Mouse (Mus musculus): ENCODE measurements around the gene Gm20388.

DNA sequence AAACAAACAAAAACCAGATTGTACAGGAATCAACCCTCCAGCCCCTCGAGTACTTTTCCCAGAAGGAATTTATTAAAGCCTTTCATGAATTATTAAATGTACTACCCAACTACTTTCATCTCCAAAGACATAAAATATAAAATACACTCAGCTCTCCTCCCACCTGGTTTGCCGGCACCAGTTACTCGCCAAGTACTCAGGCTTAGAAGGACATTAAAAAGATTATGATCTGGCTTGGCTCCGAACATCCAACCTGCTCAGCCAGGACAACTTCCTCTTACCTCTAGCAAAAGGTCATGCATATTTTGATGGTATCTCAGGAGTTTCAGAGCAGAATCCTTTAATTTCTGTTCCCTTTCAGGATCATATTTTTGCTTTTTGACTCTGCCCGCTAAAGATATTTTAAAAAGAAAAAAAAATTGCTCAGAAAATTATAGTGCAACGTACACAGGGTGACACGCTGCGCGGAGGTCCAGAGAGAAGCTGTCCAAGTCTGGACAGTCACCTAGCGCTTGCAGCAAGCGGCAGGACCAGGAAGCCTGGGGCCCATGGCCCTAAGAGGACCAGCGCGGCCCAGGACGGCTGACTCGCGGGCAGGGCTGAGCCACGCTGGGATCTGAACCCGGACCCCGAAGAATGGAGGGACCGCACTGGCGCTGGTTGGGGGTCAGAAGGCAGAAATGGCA, 3407.3 kb downstream of the Gm20388 start:
- TF ChIP-seq GATA1 (IDR thresholded peaks at IDR 0.05; ENCODE audit: low read length) (no peak), TAL1 (IDR thresholded peaks at IDR 0.05; ENCODE audit: low read length) (no peak)

All from erythroblast, embryonic 14.5 days (primary cell).